Mouse (Mus musculus) heart, adult 8-10 months (tissue): ENCODE data around the gene Txndc16. TPM values are rescaled to one million over a fixed set of nuclear protein-coding genes. Genes with fewer than 3 reads are reported as not detected.

Source experiments
- DNase-seq: peaks from one replicate; pipeline ENCODE4 v3.0.0; 2022; ENCODE audit warnings: low spot score
- total RNA-seq, 4 experiments: library from RNA; stranded (reverse); gene quantifications; 2 replicates each; pipeline ENCODE4 v1.2.4; 2022

Txndc16 gene
- 10 to 100 TPM in 3 of 4 experiments, 1 to 10 TPM in 1; 9.6 to 15.0 (median 13.0) TPM for total RNA-seq

- DNase-seq: peak; percentile 69
These were observed at the start of gene Txndc16 for GRCm38 (mm10) chr14:45220090-45220956. TSS of gene Txndc16 (minus strand) at chr14:45220328.

- DNase-seq: no peak
These were observed 43.9 kb upstream of the Txndc16 start for GRCm38 (mm10) chr14:45263831-45264592.

- DNase-seq: no peak
These were observed 31.5 kb upstream of the Txndc16 start for GRCm38 (mm10) chr14:45251548-45252076.

- no peak for DNase-seq
These were observed 21.5 kb upstream of the Txndc16 start for GRCm38 (mm10) chr14:45241613-45242012.

- DNase-seq: no peak
These were observed 18.9 kb upstream of the Txndc16 start for GRCm38 (mm10) chr14:45239042-45239441.

DNA sequence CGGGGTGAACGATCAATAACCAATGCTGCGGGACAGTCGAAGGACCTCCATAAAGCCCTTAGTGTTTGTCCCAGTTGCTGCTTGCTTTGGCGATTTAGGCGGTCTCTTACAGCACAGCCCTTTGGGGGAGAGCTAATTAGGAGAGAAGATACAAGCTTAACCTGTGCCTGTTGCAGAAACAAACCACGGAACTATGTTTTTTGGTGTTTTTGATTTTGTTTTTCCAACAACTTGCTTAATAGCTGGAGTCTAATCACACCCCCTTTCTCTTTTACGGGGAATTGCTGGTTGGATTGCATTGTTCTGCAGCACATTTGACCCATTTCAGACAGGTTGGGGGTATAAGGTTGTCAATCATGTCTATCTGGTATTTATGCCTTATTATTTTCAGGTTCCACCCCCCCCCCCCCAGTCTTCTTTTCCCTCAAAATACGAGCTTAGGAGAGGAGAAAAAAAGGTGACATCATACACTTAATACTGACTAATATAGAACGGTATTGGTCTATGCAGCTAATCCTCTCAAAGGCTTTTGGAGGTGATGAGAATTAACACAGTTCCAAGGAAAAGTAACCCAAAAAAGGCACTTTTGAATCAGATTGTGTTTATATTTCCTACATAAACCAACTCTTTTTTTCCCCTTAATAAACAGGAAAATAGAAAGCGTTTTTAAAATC, 966 bp upstream of the Txndc16 start:
- no peak for DNase-seq

DNA sequence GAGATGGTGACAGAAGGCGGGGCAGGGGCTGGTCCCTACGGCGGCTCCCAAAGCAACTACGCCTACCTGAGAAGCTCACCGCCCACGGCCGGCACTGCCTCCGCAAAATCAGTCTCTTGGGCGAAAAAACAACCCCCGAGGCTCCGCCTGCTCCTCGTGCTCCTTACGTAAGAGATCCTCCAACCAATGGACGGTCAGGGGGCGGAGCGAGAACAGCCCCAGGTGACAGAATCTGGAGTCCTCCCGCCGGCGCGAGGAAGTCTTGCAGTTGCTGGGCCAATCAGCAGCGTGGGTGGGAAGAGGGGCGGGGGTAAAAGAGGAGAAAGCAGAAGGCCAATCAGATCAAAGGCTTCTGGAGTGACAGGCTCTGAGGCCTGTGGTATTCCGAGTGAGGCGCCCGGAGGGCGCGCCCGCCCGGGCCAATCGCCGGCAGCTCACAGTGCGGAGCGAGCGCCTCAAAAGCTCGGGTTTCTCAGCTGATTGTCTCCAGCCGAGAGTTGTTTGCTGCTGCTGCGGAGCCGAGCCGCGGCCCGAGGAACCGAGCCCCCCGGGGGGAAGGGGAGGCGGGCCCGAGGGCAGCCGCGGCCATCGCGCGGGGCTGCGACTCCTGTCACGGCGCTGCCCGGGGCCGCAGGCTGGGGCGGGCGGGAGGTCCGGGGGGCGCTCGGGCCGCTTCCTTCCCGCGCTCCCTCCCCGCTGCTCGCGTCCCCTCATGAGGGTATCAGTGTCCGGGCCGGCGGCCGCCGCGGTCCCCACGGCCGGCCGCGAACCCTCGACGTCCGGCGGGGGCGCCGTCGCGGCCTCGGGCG, 643 bp downstream of the Txndc16 start, which contains the start of gene Gpr137c:
Gene Gpr137c, plus strand, starts transcription at position 437 of the 809 bp plus-strand sequence.
- peak; percentile 99 for DNase-seq

GRCm38 (mm10) chr14:45217693-45218092, 2.4 kb downstream of the Txndc16 start:
- DNase-seq: no peak

- no peak for DNase-seq
These were observed 3.3 kb downstream of the Txndc16 start for GRCm38 (mm10) chr14:45216711-45217340.

DNA sequence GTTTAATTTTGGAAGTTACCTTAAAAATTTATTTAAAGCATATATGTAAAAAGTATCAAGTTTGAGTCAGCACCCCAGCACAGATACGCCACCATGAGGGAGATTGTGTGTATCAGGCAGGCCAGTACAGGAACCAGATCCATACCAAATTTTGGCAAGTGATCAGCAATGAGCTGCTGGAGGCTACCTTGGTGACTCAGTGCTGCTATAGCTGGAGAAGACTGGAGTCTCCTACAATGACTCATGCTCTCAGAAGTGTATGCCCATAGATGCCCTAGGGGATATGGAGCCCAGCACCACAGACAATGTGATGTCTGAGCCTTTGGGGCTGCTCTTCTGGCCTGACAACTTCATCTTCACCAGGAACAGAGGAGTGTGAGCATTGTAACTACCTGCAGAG, 8.7 kb downstream of the Txndc16 start:
- no peak for DNase-seq

- no peak for DNase-seq
These were observed 9.4 kb downstream of the Txndc16 start for GRCm38 (mm10) chr14:45210683-45211082.

- DNase-seq: no peak
These were observed 19.5 kb downstream of the Txndc16 start for GRCm38 (mm10) chr14:45200607-45201006.

DNA sequence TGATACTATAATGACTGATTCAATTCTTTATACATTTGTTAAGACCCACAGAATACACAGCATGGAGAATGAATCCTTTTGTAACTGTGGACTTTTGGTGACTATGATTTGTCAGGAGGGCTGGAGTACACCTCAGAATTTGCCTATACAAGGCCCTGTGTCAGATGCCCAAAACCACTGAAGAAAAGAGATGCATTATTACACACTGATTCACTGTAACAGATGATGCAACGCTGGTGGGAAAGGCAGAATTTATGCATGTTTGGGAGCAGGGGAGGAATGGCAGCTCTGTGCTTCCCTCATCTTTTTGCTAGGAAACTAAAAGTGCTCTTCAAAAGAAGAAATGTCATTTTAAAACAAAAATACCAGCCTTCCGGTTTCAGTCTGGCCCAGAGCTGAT, 29.1 kb downstream of the Txndc16 start:
- DNase-seq: no peak

GRCm38 (mm10) chr14:45181611-45182010, 38.5 kb downstream of the Txndc16 start:
- DNase-seq: no peak

GRCm38 (mm10) chr14:45179606-45180005, 40.5 kb downstream of the Txndc16 start:
- no peak for DNase-seq

DNA sequence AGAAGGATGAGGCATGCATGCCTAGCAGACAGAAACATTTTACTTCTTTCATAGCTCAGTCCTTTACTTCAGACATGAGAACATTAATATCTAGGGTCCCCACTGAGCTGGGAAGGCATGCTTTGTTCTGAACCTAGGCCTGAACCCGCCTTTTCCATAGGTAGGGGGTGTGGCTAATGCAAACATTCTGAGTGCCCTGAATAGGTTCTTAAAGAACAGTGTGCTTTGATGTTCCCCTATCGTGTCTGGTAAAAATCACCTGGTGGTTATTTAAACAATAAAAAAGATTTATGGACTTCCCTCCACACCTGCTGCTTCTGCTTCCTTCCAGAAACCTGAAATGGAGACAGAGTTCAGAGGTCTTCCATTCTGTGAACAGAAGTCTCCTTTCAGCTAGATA, 40.9 kb downstream of the Txndc16 start:
- DNase-seq: no peak

- no peak for DNase-seq
These were observed 45.0 kb downstream of the Txndc16 start for GRCm38 (mm10) chr14:45175012-45175740.

DNA sequence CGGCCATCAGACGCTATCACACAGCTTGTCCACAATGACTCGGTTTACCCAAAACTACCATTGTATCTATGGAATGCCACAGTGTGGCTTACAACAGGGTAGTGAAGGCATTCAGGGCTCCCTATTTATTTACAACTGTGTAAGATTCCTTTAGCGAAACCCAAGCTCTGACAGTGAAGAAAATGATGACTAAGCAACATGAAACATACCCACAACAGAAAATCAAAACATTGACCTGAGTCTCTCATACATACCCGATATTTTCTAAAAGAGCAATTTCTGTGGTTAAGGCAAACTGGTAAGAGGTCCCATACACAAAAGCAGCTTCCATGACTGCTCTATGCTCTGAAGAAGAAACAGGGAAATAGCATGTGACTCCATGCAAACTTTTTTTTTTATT, 47.9 kb downstream of the Txndc16 start:
- no peak for DNase-seq

GRCm38 (mm10) chr14:45167366-45167765, 52.8 kb downstream of the Txndc16 start:
- no peak for DNase-seq
